Mouse (Mus musculus): ENCODE data around the gene Olfr1419. TPM values are rescaled to one million over a fixed set of nuclear protein-coding genes. Genes with fewer than 3 reads are reported as not detected.
"Not testable (repeated sequence)": the region's sequence is repeated elsewhere in the genome, so short reads cannot be mapped to it uniquely, and the experiment has no call there.

Olfr1419 gene
- not detected for total RNA-seq (2022)

DNA sequence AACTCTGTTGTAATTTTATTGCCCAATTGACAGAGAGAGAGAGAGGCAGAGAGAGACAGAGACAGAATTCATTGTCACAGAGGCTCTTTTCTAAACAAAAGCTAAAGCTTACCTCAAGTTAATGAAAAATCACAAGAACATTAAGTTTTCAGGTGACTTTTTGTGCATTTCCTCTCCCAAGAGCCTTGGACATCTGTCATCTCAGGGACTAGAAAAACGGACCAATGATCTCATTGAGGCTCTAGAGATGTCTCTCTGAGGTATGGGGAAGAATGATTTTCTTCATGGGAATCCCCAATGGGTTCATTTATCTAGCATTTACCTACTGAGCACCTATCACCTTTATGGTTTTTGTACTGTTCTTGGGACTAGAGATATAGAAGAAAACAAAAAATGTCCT, at the start of gene Olfr1419:
Olfr1419 (minus strand) TSS at position 101 of the 400 bp plus-strand sequence.
- DNase-seq (ENCODE audit: low spot score in 2 of 2): no peak

DNA sequence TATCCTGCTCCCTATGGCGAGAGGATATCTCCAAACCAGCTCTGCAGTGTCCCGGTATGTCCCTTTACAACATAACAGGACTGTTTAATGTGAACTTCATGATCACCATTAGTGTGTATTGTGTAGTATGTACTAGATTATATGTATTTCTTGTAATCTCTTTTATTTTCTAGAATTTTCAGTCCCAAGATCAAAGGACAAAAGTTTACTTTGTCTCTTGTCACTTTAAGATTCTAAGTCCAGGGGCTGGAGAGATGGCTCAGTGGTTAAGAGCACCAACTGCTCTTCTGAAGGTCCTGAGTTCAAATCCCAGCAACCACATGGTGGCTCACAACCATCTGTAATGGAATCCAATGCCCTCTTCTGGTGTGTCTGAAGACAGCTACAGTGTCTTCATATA, 47.6 kb upstream of the Olfr1419 start:
- DNase-seq (ENCODE audit: low spot score in 2 of 2): not testable (repeated sequence)

GRCm38 (mm10) chr19:11922068-11922467, 47.2 kb upstream of the Olfr1419 start:
- no peak for DNase-seq (ENCODE audit: low spot score in 2 of 2)

DNA sequence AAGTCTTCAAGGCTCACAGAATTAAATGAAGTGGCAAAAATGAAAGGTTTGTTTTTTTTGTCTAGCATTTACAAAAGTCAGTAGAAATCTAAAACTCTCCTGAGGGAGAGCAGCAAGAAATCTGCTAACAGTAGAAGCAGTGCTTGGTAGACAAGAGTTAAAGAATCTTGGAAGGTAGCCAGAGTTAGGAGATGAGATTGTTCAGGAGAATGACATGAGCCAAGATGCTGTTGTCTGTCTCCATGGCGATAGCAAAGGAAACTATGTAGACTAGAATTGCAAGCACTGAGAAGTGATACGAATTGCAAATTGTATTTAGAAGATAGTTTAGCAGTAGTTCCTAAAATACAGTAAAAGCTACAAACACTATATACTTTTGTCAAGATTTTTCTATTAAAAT, 40.9 kb upstream of the Olfr1419 start:
- no peak for DNase-seq (ENCODE audit: low spot score in 2 of 2)

- peak in 1 of 2 experiments; percentile 18 for DNase-seq (ENCODE audit: low spot score in 2 of 2)
Observed at GRCm38 (mm10) chr19:11912533-11913121, 37.7 kb upstream of the Olfr1419 start.

- peak; percentile 98 to 99 for DNase-seq (ENCODE audit: low spot score in 2 of 2)
Observed at GRCm38 (mm10) chr19:11912037-11912532, 37.2 kb upstream of the Olfr1419 start, which contains the start of gene Patl1. Patl1 (plus strand) TSS chr19:11912399.

GRCm38 (mm10) chr19:11911603-11912002, 36.7 kb upstream of the Olfr1419 start:
- DNase-seq (ENCODE audit: low spot score in 2 of 2): peak in 1 of 2 experiments; percentile 14

DNA sequence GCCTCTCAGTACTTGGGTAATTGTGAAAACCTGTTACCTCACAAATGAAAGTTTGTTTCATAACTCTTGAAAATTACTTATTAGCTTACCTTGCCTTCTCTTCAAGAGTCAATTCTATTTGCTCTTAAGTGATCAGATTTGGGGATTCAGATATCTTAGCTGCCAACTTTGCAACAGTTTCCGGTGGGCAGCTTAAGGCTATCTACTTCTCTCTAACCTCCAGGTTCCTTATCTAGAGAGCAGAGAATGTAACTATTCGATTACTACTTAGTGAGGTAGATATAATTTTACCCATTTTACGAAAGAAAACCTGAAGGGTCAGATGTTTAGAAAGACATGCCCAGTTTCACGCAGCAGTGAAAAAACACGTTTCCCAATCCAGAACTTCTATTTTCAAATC, 36.1 kb upstream of the Olfr1419 start:
- no peak for DNase-seq (ENCODE audit: low spot score in 2 of 2)

- DNase-seq (ENCODE audit: low spot score in 2 of 2): no peak
Observed at GRCm38 (mm10) chr19:11886265-11886664, 11.4 kb upstream of the Olfr1419 start, which contains the start of gene Olfr1420. Olfr1420 (plus strand) TSS chr19:11886565.

DNA sequence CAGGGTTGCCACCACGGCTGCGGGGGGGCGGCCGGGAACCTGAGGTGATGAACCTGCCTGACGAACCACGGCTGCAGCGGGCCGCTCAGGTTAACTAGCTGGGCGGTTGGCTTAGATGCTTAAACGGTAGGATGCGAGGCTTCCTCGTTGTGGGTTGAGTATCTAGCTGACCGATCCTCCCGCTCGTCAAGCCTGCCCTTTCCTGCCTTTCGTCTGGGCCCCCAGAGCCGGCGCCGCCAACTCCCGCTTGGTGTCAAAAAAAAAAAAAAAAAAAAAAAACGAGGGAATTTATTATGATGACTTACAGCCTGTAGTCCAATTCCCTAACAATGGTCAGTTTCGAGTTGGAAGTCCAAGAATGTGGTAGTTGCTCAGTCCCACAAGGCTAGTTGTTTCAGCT, 3.5 kb upstream of the Olfr1419 start:
- not testable (repeated sequence) for DNase-seq (ENCODE audit: low spot score in 2 of 2)

DNA sequence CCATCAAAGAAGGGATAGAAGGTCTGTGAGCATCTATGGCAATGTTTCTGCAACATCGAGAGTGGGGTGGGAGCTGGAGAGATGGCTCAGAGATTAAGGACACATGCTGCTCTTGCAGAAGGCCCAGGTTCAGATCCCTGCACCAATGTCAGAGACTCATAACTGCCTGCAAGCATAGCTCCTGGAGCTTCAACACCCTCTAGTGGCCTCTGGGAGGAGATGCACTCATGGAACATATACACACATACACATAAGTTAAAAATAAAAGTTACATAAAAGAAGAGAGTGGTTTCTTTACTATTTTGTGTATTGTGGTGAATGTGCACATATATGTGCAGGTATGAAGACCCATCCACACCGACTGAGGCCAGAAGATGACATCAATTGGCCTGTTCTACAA, 7.1 kb downstream of the Olfr1419 start:
- no peak for DNase-seq (ENCODE audit: low spot score in 2 of 2)

GRCm38 (mm10) chr19:11860966-11861365, 13.9 kb downstream of the Olfr1419 start, which contains the start of gene Olfr1418:
Olfr1418 (minus strand) TSS chr19:11861066.
- no peak for DNase-seq (ENCODE audit: low spot score in 2 of 2)

DNA sequence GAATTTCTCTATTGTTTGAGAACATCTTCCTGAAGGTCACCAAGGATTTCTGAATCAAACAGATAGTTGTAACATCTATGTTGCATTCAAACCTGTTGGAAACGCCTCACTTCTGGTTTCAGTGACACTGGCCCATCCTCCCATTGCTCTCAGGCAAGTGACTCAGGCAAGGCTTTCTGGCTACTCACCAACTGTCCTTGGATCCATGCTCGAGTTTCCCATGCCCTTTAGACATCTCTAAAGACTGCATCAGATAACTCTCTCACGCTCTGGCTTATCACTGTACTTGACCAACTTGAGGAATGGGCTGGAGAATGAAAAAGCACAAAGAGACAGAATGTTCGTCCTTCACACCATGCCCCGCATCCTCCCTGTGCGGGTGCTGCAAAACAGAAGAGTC, 18.4 kb downstream of the Olfr1419 start:
- DNase-seq (ENCODE audit: low spot score in 2 of 2): no peak

GRCm38 (mm10) chr19:11854821-11855220, 20.1 kb downstream of the Olfr1419 start:
- no peak for DNase-seq (ENCODE audit: low spot score in 2 of 2)

- DNase-seq (ENCODE audit: low spot score in 2 of 2): no peak
Observed at GRCm38 (mm10) chr19:11852652-11853051, 22.3 kb downstream of the Olfr1419 start.

DNA sequence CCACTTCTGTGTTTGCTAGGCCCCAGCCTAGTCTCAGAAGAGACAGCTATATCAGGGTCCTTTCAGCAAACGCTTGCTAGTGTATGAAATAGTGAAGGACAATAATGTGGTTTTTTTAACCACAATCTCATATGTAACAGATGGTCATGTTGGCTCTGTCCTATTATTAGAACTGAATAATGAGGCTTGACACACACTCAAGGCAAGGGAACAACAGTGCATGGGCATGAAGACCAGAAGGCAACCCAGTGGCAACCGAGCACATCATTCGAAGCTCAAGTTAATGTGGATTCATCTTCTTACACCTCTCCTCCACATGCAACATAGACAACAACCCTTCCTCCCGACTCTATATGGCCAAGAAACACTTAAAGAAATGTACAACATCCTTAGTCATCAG, 28.6 kb downstream of the Olfr1419 start:
- no peak for DNase-seq (ENCODE audit: low spot score in 2 of 2)

DNA sequence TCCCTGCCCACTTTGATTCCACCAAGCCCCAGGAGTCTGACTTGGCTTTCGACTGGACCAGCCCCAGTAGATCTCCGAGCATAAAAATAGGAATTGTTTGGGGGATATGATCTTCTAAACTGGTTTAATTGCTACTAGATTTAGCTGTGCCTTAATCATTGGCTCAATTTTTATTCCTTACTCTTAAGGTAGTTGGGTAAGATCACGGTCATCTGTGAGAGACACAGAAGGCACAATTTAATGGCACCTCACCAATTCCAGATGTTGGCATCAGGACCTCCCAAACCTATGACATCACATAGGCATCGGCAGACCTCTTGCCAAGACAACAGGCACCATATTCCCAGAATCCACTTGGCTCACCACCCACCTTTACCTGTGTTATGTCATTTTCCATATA, 35.8 kb downstream of the Olfr1419 start, which contains the start of gene Olfr1417:
Olfr1417 (minus strand) TSS at position 101 of the 400 bp plus-strand sequence.
- DNase-seq (ENCODE audit: low spot score in 2 of 2): no peak

- no peak for DNase-seq (ENCODE audit: low spot score in 2 of 2)
Observed at GRCm38 (mm10) chr19:11823346-11824065, 51.4 kb downstream of the Olfr1419 start.

DNA sequence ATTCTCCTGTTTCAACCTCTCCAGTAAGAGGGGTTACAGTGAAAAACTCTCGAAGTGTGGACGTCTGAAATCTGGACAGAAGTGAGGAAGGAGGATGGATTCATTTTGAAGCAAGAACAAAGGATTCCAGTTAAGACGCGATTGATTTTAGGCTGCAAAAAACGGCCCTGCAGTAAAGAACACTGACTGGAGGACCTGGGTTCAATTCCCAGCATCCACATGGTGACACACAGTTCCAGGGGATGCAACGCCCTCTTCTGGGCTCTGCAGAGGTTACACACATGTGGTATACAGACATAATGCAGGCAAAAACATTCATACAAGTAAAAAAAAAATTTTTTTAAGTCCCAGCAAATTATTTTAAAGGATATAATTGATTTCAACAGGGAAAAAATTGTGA, 54.7 kb downstream of the Olfr1419 start:
- no peak for DNase-seq (ENCODE audit: low spot score in 2 of 2)

- peak in 1 of 2 experiments; percentile 55 for DNase-seq (ENCODE audit: low spot score in 2 of 2)
Observed at GRCm38 (mm10) chr19:11819800-11820199, 55.1 kb downstream of the Olfr1419 start.

DNA sequence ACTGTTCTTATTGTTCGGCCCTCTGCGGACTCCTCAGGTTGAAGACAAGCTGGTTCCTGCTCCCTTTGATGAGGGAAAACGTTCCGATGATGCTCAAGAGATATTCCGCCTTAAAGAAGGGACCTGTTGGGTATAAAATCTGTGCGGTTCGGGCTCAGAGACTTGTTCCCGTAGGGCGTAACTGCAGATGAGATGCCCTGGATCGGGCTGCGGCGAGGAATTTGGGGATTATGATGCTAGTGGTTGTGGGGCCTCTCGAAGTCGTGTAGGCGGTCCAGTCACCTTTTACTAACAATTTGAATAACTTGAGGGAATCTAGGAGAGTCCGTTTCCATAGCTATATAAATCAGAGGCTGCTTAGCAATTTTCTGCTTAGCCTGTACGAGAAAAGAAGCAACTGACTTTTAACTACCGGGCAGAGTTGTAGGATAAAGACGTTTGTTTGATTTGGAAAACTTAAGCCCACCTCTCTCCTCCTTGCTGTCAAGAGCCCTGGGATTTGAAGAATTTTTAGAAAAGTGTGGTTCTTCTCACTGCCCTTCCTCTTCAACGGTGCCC, 55.7 kb downstream of the Olfr1419 start, which contains the start of gene Stx3:
Stx3 (minus strand) TSS at position 261 of the 558 bp plus-strand sequence.
- DNase-seq (ENCODE audit: low spot score in 2 of 2): no peak

Data from layer of hippocampus, adult 8-10 months (tissue).